Mouse (Mus musculus) stomach, embryonic 14.5 days (tissue): Measurements from ENCODE around the gene Zkscan2. TPM values are rescaled to one million over a fixed set of nuclear protein-coding genes. Genes with fewer than 3 reads are reported as not detected.

Experiments used
- ATAC-seq: fragments of 200-750 bp; cut with Nextera tagmentation; 2 replicates; pipeline ENCODE4 v1.8.0; 2017; ENCODE audit warnings: low read depth, moderate TSS enrichment; ENCODE audit not compliant: insufficient number of reproducible peaks, insufficient read depth, low FRiP score
- H3K27ac ChIP-seq: fragments of 300-500 bp; sonication (generic); 2 replicates; pipeline ENCODE4 v1.5.1; 2014; ENCODE audit warnings: mild to moderate bottlenecking, low read length, moderate library complexity, mixed read lengths
- H3K27me3 ChIP-seq: fragments of 300-500 bp; sonication (generic); 2 replicates; pipeline ENCODE4 v1.6.1; 2014; ENCODE audit warnings: low read length, control low read depth, mixed read lengths; ENCODE audit not compliant: control insufficient read depth, insufficient read depth
- H3K36me3 ChIP-seq: fragments of 300-500 bp; sonication (generic); 2 replicates; pipeline ENCODE4 v1.6.1; 2014; ENCODE audit warnings: mild to moderate bottlenecking, control low read depth, low read length, moderate library complexity, mixed read lengths; ENCODE audit not compliant: control insufficient read depth, insufficient read depth
- H3K4me1 ChIP-seq: fragments of 300-500 bp; sonication (generic); 2 replicates; pipeline ENCODE4 v1.6.1; 2014; ENCODE audit warnings: low read length, control low read depth, mixed read lengths; ENCODE audit not compliant: control insufficient read depth, insufficient read depth
- H3K4me2 ChIP-seq: fragments of 300-500 bp; sonication (generic); replicated peaks from 2 replicates; pipeline ENCODE4 v1.6.1; 2014; ENCODE audit warnings: low read depth, low read length, control low read depth
- H3K4me3 ChIP-seq: fragments of 300-500 bp; sonication (generic); 2 replicates; pipeline ENCODE4 v1.5.1; 2014; ENCODE audit warnings: low read depth, low read length, control low read depth
- H3K9ac ChIP-seq: fragments of 300-500 bp; sonication (generic); replicated peaks from 2 replicates; pipeline ENCODE4 v1.6.1; 2014; ENCODE audit warnings: low read depth, mild to moderate bottlenecking, control low read depth, low read length, moderate library complexity, mixed read lengths
- H3K9me3 ChIP-seq: fragments of 300-500 bp; sonication (generic); 2 replicates; pipeline ENCODE4 v1.6.1; 2016; ENCODE audit warnings: low read depth, low read length, control low read depth; ENCODE audit not compliant: control insufficient read depth
- WGBS: fragments of 180-500 bp; shearing (Covaris S2); extraction: QIAGEN DNeasy Blood & Tissue Kit; methylation state at CpG from one replicate; pipeline ENCODE4 v1.1.7; 2014; 5-methylcytosine and 5-hydroxymethylcytosine counted together
- polyA plus RNA-seq: library from polyadenylated mRNA; unstranded; fragments of >200 nt; fragmentation: Nextera tagmentation; extraction: Ambion mirVana; gene quantifications from 2 replicates; pipeline ENCODE4 v1.2.1, GENCODE M21; 2014

Zkscan2 gene
- polyA plus RNA-seq, 1 experiment from 2014 or later, result 4.5 TPM

DNA sequence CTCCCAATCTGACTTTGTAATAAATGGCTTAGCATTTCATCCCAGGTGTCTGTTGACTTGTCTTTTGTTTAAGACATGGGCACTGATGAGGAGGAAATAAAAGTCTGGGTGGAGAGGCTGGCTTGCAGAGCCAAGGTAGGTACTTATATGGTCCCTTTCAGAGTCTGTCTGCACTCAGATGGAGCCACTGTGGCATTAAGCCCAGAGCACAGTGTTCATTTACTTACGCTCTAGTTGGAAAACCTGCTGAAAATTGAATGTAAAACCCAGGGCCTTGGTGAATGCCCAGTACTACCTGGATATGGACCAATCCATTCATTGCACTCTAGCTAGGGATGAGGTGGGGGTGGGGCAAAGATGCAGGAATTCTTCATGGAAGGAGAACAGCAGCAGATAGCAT is 32.3 kb downstream of the Zkscan2 start:
- Histone ChIP-seq H3K9ac (no peak overlapping the region), H3K4me1 (no peaks in the 10 kb centered on the region), H3K4me2 (no peak overlapping the region), H3K27ac (no peak overlapping the region), H3K36me3 (no peaks in the 10 kb centered on the region), H3K4me3 (no peak overlapping the region), H3K27me3 (no peaks in the 10 kb centered on the region), H3K9me3 (no peaks in the 10 kb centered on the region)
- no peak for ATAC-seq
- WGBS, result 80% methylated on average over 1 of the region's 1 CpGs

DNA sequence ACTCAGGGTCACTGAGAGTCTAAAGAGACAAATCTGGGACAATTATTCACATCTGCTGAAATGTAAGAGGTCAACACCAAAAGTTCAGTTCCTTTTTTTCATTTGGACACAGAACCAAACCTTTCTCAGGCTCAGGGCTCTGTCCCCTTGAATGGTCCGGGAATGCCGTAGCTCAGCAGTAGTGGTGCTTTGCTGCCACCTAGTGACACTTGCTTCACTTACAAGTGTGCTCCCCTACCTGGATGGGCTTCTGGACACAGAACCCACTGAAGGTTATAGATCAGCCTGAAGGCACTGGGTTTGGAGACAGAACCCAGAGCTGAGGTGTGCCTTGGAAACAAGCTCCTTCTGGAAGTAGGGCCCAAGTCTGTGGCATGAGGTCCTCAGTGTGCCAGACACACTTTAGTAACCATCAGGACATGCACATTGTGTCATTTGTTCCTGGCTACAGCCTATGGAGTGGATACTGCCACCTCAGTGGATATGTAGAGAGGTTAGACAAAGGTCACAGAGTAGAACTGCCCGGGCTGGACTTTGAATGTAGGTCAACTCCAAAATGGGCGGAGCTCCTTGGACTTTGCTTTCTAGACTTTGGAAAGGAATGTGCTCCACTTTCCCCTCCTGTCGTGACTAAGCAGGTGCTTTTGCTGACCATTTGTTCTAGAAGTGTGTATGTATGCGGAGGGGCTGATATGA is 34.4 kb downstream of the Zkscan2 start:
- Histone ChIP-seq H3K27me3 (no peaks in the 10 kb centered on the region), H3K4me2 (no peak overlapping the region), H3K9me3 (no peaks in the 10 kb centered on the region), H3K36me3 (no peaks in the 10 kb centered on the region), H3K27ac (no peak overlapping the region), H3K4me3 (no peak overlapping the region), H3K4me1 (no peaks in the 10 kb centered on the region), H3K9ac (no peak overlapping the region)
- ATAC-seq, result peak; percentile 64; the same call in 1 of the 2 replicates
- 26% methylated on average over 6 of the region's 6 CpGs for WGBS

DNA sequence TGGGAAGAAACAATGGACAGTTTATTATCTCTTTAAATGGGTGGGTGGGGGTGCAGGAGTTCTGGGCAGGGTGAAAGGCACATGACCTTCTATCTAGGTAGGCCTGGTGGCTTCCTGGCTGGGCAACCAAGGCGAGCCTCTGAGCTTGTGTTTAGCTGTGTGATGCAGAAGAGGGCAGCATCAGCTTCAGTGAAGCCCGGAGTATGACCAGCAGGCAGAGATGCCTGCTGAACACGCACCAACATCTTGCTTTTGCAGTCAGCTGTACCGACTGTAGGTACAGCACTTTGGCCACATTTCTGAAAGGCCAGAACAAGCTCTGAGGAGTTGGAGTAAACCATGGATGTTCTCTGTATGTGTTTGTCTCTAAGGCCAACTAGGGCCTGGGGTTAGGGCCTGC is 36.7 kb downstream of the Zkscan2 start:
- no peak overlapping the region for H3K4me3 ChIP-seq
- no peaks in the 10 kb centered on the region for H3K4me1 ChIP-seq
- no peaks in the 10 kb centered on the region for H3K9me3 ChIP-seq
- no peak for ATAC-seq
- H3K27me3 ChIP-seq, result no peaks in the 10 kb centered on the region
- H3K9ac ChIP-seq, result no peak overlapping the region
- H3K36me3 ChIP-seq, result no peaks in the 10 kb centered on the region
- 81% methylated on average over 4 of the region's 4 CpGs for WGBS
- H3K27ac ChIP-seq, result no peak overlapping the region
- H3K4me2 ChIP-seq, result no peak overlapping the region

DNA sequence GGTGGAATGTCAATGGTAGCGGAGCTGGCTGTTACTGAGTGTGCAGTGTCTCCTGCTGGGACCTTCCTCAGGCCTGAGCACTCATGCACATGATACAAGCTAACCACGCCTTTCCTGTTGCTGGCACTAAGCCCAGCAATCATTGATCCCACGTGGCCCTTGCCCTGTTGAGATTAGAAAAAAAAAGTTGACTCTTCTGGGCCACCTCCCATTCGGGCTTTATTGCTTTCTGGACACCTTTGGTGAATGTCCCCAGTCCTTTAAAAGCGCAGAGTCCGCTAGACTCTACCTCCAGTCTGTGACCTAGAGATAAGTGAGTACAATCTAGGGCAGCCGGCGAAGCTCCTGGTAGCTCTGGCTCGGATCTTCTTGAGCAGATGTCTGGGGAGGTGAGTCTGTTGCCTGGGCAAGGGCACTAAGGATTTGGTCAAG is 38.2 kb downstream of the Zkscan2 start, which contains the start of gene Aqp8:
TSS of gene Aqp8 (plus strand) at position 222 of the 432 bp plus-strand sequence.
- Histone ChIP-seq H3K4me2 (no peak within 1 kb of the TSS), H3K4me3 (no peak within 1 kb of the TSS), H3K9ac (no peak within 1 kb of the TSS), H3K9me3 (no peaks in the 10 kb centered on the region), H3K27ac (no peak within 1 kb of the TSS), H3K36me3 (no peaks in the 10 kb centered on the region), H3K27me3 (no peaks in the 10 kb centered on the region), H3K4me1 (no peaks in the 10 kb centered on the region)
- peak; percentile 53 for ATAC-seq
- 72% methylated on average over 9 of the region's 9 CpGs for WGBS

DNA sequence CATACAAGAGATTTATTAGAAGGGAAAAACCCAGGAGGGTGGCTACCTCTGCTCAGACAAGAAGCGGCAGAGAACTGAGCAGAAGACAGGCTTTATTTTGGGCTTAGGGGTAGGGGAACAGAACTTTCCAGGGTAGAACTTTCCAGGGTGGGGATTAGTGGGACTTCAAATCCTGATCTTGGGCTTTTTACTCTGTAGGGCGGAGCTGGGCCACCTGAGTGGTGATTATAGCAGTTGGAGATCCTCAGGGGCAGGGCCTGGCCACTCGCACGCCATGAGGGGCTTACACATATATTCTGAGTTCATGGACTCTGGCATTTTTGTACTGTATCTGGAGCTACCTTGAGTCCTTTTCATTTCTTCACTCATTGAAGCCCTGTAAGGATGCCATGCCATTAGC is 38.9 kb downstream of the Zkscan2 start:
- Histone ChIP-seq H3K4me2 (no peak overlapping the region), H3K36me3 (no peaks in the 10 kb centered on the region), H3K27me3 (no peaks in the 10 kb centered on the region), H3K9ac (no peak overlapping the region), H3K4me3 (no peak overlapping the region), H3K9me3 (no peaks in the 10 kb centered on the region), H3K27ac (no peak overlapping the region), H3K4me1 (no peaks in the 10 kb centered on the region)
- WGBS, result 84% methylated on average over 4 of the region's 4 CpGs
- no peak for ATAC-seq

DNA sequence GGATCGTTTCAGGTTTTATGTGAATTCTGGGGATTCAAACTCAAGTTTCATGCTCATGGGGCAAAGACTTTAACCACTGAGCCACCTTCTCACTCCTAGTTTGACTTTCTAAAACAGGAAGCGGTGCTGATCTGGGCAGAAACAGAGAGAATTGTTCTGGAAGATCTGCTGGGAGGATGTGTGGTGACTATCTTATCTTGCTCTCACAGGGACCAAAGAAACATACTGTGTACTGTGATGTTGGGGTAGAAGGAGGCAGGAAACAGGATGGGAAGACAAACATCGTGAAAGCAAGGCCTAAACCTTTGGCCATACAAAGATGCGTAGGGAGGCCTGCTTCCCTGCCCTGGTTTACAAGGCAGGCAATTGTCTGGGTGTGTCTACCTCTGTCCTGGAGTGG is 41.0 kb downstream of the Zkscan2 start:
- Histone ChIP-seq H3K9ac (no peak overlapping the region), H3K27ac (no peak overlapping the region), H3K9me3 (no peaks in the 10 kb centered on the region), H3K36me3 (no peaks in the 10 kb centered on the region), H3K27me3 (no peaks in the 10 kb centered on the region), H3K4me3 (no peak overlapping the region), H3K4me2 (no peak overlapping the region), H3K4me1 (no peaks in the 10 kb centered on the region)
- WGBS, result 77% methylated on average over 4 of the region's 4 CpGs
- no peak; the same call in 1 of the 2 replicates for ATAC-seq

DNA sequence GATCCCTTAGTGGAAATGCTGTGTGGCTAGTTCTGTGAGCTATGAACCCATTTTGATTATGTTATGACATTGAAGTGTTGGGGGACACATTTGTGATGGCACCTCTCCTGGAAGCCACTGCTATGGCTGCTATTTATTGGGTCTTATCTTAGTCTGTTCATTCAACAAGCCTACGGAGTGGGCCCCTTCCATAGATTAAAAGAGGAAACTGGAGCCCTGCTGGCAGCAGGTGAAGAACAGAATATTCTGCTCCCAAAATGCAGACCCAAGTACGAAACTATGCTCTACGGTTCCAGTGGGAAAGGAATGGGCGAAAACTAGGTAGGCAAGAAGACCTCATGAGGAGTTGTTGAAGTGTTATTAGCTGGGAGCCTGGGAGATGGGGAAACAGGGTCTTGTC is 41.9 kb downstream of the Zkscan2 start:
- ATAC-seq, result no peak
- Histone ChIP-seq H3K9me3 (no peaks in the 10 kb centered on the region), H3K4me2 (no peak overlapping the region), H3K36me3 (no peaks in the 10 kb centered on the region), H3K27ac (no peak overlapping the region), H3K27me3 (no peaks in the 10 kb centered on the region), H3K4me3 (no peak overlapping the region), H3K4me1 (no peaks in the 10 kb centered on the region), H3K9ac (no peak overlapping the region)
- 87% methylated on average over 4 of the region's 4 CpGs for WGBS

DNA sequence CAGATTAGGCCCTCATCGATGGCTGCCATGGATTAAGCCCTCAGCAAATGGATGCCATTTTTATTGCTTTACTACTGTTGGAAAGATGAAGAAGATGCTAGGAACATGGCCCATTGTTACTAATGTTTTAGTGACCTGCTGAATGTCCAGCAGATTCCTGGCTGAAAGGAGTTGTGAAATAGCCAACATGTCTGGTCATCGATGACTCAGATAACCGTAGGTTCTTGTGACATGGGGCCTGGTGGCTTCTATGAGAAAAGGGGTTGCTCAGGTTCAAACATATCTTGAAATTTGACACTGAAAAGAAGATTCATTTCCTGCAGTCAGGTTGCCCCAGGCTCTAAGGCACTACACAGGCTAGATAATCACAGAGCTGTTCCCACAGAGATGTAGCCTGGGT is 45.2 kb downstream of the Zkscan2 start:
- Histone ChIP-seq H3K4me3 (no peak overlapping the region), H3K4me1 (no peaks in the 10 kb centered on the region), H3K9ac (no peak overlapping the region), H3K27ac (no peak overlapping the region), H3K9me3 (no peaks in the 10 kb centered on the region), H3K4me2 (no peak overlapping the region), H3K27me3 (no peaks in the 10 kb centered on the region), H3K36me3 (no peaks in the 10 kb centered on the region)
- ATAC-seq, result no peak
- WGBS, result 93% methylated on average over 3 of the region's 3 CpGs

DNA sequence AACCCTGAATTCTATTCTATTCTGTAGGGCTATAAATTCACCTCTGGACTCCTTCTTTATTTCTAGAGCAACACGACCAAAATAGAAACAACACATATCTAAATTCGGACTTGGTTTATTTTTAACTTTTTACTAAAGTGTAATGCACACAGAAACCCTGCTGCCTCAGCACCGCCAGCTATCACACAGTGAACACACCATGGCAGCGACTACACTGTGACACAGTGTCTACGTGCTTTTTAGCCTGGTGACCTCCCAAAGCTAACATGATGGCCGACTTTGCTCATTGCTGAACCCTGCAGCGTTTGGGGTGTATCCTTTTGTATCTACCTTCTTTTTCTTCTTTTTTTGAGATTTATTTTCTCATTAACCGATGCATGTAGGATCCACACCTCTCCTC is 47.2 kb downstream of the Zkscan2 start:
- no peak overlapping the region for H3K27ac ChIP-seq
- no peaks in the 10 kb centered on the region for H3K27me3 ChIP-seq
- no peak for ATAC-seq
- H3K4me2 ChIP-seq, result no peak overlapping the region
- H3K9me3 ChIP-seq, result no peaks in the 10 kb centered on the region
- H3K4me1 ChIP-seq, result no peaks in the 10 kb centered on the region
- H3K9ac ChIP-seq, result no peak overlapping the region
- H3K4me3 ChIP-seq, result no peak overlapping the region
- no peaks in the 10 kb centered on the region for H3K36me3 ChIP-seq
- WGBS, result 76% methylated on average over 8 of the region's 8 CpGs
